Mouse (Mus musculus) CD8-positive naive resting alpha-beta T cell, adult 2 months (primary cell): ENCODE results near the gene Gm21943.
"Not testable (repeated sequence)": the region's sequence is repeated elsewhere in the genome, so short reads cannot be mapped to it uniquely, and the experiment has no call there.

Source experiments
- DNase-seq, 2 experiments: peaks; one replicate each; pipeline ENCODE4 v3.0.0; 2022; ENCODE audit warnings: low read depth in 2 of 2, low spot score in 2 of 2

Gm21943 gene

GRCm38 (mm10) chrY:57533644-57534043, at the start of gene Gm21943:
Gm21943 (minus strand) TSS chrY:57533744.
- not testable (repeated sequence) for DNase-seq
